Mouse (Mus musculus) R1 (cell line): Measurements from ENCODE around the gene Elmo3.

Experiments
- DNase-seq: peaks from one replicate; pipeline ENCODE4 v3.0.0-alpha.2; 2018; ENCODE audit warnings: low read depth, low spot score

Elmo3 gene

DNA sequence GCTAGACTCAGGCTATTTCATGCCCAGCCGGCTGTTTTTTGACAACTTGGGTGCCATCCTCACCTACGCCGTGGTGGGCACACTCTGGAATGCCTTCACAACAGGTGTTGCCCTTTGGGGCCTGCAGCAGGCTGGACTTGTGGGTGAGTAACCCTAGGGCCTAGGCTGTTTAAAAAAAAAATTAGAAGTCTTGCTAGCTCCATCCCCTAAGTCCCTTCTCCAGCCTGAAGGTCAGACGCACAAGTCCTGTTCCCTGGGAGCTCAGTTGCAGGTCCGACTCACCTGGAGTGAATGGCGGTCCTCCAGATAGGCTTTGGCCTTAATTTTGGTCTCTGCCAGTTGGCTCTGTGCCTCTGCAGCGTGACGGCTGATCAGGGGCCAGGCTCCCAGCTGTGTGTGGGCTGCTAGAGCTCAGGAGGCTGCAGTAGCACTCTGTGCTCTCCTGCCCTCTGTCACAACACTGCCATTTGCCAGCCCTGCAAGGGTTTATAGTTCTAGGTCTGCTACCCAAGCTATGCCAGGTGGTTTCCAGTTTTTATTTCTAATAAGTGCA, 48.3 kb downstream of the Elmo3 start:
- DNase-seq, result no peak

- no peak for DNase-seq
Measured at GRCm38 (mm10) chr8:105354549-105354948, 49.1 kb downstream of the Elmo3 start.

DNA sequence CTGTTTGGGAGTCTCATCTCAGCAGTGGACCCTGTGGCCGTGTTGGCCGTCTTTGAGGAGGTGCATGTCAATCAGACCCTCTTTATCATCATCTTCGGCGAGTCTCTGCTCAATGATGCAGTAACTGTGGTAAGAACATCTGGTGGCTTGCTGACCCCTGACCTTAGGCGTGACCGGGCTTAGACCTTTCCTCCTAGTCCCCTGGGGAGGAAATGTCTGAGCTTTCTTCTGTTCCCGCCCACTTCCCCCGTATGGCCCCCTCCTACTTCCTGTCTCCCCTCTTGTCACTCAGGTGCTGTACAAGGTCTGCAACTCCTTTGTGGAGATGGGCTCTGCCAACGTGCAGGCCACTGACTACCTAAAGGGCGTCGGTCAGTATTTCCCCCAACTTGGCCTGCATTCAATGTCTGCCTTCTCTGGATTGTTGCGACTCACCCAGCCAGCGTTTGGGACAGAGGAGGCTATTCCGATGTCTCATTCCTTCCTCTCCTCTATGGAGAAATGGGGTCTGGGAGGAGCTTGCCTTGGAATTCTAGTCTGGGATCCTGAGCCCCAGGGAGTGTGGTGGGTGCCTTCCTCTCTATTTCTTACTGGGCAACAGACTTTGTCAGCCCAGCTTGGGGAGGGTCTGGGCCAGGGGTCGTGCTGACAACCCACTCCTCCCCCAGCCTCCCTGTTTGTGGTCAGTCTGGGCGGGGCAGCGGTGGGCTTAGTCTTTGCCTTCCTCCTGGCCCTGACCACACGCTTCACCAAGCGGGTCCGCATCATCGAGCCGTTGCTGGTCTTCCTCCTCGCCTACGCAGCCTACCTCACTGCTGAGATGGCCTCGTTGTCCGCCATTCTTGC, 50.0 kb downstream of the Elmo3 start:
- DNase-seq, result peak; percentile 82

- no peak for DNase-seq
Measured at GRCm38 (mm10) chr8:105356681-105357080, 51.3 kb downstream of the Elmo3 start.

- DNase-seq, result no peak
Measured at GRCm38 (mm10) chr8:105359208-105359607, 53.8 kb downstream of the Elmo3 start.

GRCm38 (mm10) chr8:105359646-105360045, 54.2 kb downstream of the Elmo3 start:
- DNase-seq, result peak; percentile 56
